Mouse (Mus musculus) heart, adult 2 months (tissue): ENCODE measurements around the gene Ntn1. TPM values are rescaled to one million over a fixed set of nuclear protein-coding genes. Genes with fewer than 3 reads are reported as not detected.

Source experiments
- DNase-seq, 2 experiments: peaks; one replicate each; pipeline ENCODE4 v3.0.0; 2021
- H3K27ac ChIP-seq: fragments of 200-600 bp; 2 replicates; pipeline ENCODE4 v1.8.1; 2022
- H3K27me3 ChIP-seq: fragments of 200-500 bp; 2 replicates; pipeline ENCODE4 v1.6.1; 2012; ENCODE audit warnings: mild to moderate bottlenecking, low read length, inconsistent platforms, mixed read lengths; ENCODE audit not compliant: control insufficient read depth, insufficient read depth
- H3K36me3 ChIP-seq: fragments of 200-500 bp; 2 replicates; pipeline ENCODE4 v1.6.1; 2012; ENCODE audit warnings: low read length, inconsistent platforms; ENCODE audit not compliant: control insufficient read depth, insufficient read depth
- H3K4me1 ChIP-seq: fragments of 200-500 bp; 2 replicates; pipeline ENCODE4 v1.6.1; 2011; ENCODE audit warnings: low read length; ENCODE audit not compliant: control insufficient read depth, insufficient read depth
- H3K4me3 ChIP-seq: fragments of 200-600 bp; 2 replicates; pipeline ENCODE4 v1.8.1; 2022
- H3K79me2 ChIP-seq: fragments of 200-500 bp; replicated peaks from 2 replicates; pipeline ENCODE4 v1.6.1; 2012; ENCODE audit warnings: mild to moderate bottlenecking, inconsistent platforms, low read length, moderate library complexity, mixed read lengths; ENCODE audit not compliant: control insufficient read depth, insufficient read depth
- H3K9ac ChIP-seq: fragments of 200-500 bp; 2 replicates; pipeline ENCODE4 v1.6.1; 2012; ENCODE audit warnings: low read depth, mild to moderate bottlenecking, control low read depth, inconsistent platforms, low read length, mixed read lengths
- CTCF ChIP-seq: fragments of 200-600 bp; IDR thresholded peaks from 2 replicates; pipeline ENCODE4 v1.8.1; 2022; ENCODE audit warnings: antibody characterized with exemption, mild to moderate bottlenecking, moderate library complexity
- EP300 ChIP-seq: fragments of 200-500 bp; IDR thresholded peaks from 2 replicates; pipeline ENCODE4 v1.6.1; 2011; ENCODE audit warnings: low read depth, low read length, control low read depth; ENCODE audit not compliant: insufficient read depth
- POLR2A ChIP-seq: fragments of 200-500 bp; IDR thresholded peaks from 2 replicates; pipeline ENCODE4 v1.6.1; 2011; ENCODE audit warnings: mild to moderate bottlenecking, low read depth, low read length, control low read depth; ENCODE audit not compliant: insufficient read depth
- WGBS: fragments of 180-500 bp; shearing (Covaris S2); methylation state at CpG from one replicate; pipeline ENCODE4 v1.1.7; 2018; 5-methylcytosine and 5-hydroxymethylcytosine counted together
- intact Hi-C: fragments of 180-260 bp; cut with DNase I; formaldehyde crosslinking; loops from one replicate; pipeline ENCODE4 v1.15.1; 2025
- long read RNA-seq: library from polyadenylated mRNA; stranded (forward); transcript quantifications from one replicate; pipeline ENCODE4 v2.0.0, GENCODE M21; 2021
- polyA plus RNA-seq: library from polyadenylated mRNA; depleted of rRNA; stranded (reverse); fragments of >200 nt; gene quantifications from 2 replicates; pipeline ENCODE4 v1.2.3, GENCODE M21; 2012; rRNA removed
- total RNA-seq, 2 experiments: library from RNA; stranded (reverse); gene quantifications; 2 replicates each; pipeline ENCODE4 v1.2.3; 2021

Gene Ntn1
- total RNA-seq = 10 to 100 TPM; 55.1 to 70.5 TPM
- 32.4 and 35.4 TPM in 2 replicates for polyA plus RNA-seq
- long read RNA-seq, full-length matches to known transcripts = 3 of 18 reads
- long read RNA-seq, partial matches to known transcripts = 1 of 18 reads
- long read RNA-seq, other reads (novel, unspliced or antisense) = 14 of 18 reads

GRCm38 (mm10) chr11:68400727-68401219 is at the start of gene Ntn1:
Ntn1 (minus strand) TSS chr11:68400823.
- TF ChIP-seq EP300 (no peak), CTCF (no peak), POLR2A (no peak)
- DNase-seq = no peak
- H3K79me2 ChIP-seq = no peaks in the 10 kb centered on the region
- H3K27ac ChIP-seq = peak within 1 kb of the TSS; percentile 4
- no peaks in the 10 kb centered on the region for H3K36me3 ChIP-seq
- no peaks in the 10 kb centered on the region for H3K27me3 ChIP-seq
- peak within 1 kb of the TSS; percentile 66 for H3K4me3 ChIP-seq
- WGBS = 49% methylated on average over 11 of the region's 11 CpGs
- intact Hi-C loops = no loop called here
- peak within 1 kb of the TSS; percentile 56 for H3K9ac ChIP-seq
- no peaks in the 10 kb centered on the region; the same call in 1 of the 2 replicates for H3K4me1 ChIP-seq

- no peaks in the 10 kb centered on the region for H3K4me1 ChIP-seq
- H3K36me3 ChIP-seq = no peaks in the 10 kb centered on the region
- no peak for DNase-seq
- H3K4me3 ChIP-seq = no peak overlapping the region
- TF ChIP-seq EP300 (no peak), CTCF (no peak), POLR2A (no peak)
- no peak overlapping the region for H3K27ac ChIP-seq
- 77% methylated on average over 7 of the region's 7 CpGs for WGBS
- no peak overlapping the region for H3K9ac ChIP-seq
- no peaks in the 10 kb centered on the region for H3K79me2 ChIP-seq
- no peaks in the 10 kb centered on the region for H3K27me3 ChIP-seq
- intact Hi-C loops = no loop called here
Observed at GRCm38 (mm10) chr11:68448356-68448755, 47.7 kb upstream of the Ntn1 start.

GRCm38 (mm10) chr11:68447242-68447641 is 46.6 kb upstream of the Ntn1 start:
- Histone ChIP-seq H3K36me3 (no peaks in the 10 kb centered on the region), H3K4me3 (no peak overlapping the region), H3K27me3 (no peaks in the 10 kb centered on the region), H3K27ac (no peak overlapping the region), H3K9ac (no peak overlapping the region), H3K79me2 (no peaks in the 10 kb centered on the region), H3K4me1 (no peaks in the 10 kb centered on the region)
- TF ChIP-seq POLR2A (no peak), EP300 (no peak), CTCF (no peak)
- intact Hi-C loops = no loop called here
- 82% methylated on average over 2 of the region's 2 CpGs for WGBS
- no peak for DNase-seq

GRCm38 (mm10) chr11:68446547-68446946 is 45.9 kb upstream of the Ntn1 start:
- Histone ChIP-seq H3K9ac (no peak overlapping the region), H3K4me3 (no peak overlapping the region), H3K4me1 (no peaks in the 10 kb centered on the region), H3K79me2 (no peaks in the 10 kb centered on the region), H3K36me3 (no peaks in the 10 kb centered on the region), H3K27me3 (no peaks in the 10 kb centered on the region), H3K27ac (no peak overlapping the region)
- TF ChIP-seq POLR2A (no peak), CTCF (no peak)
- WGBS = 87% methylated on average over 4 of the region's 4 CpGs
- DNase-seq = no peak
- intact Hi-C loops = no loop called here

- H3K27ac ChIP-seq = no peak overlapping the region
- no peak overlapping the region for H3K4me3 ChIP-seq
- no peaks in the 10 kb centered on the region for H3K27me3 ChIP-seq
- H3K9ac ChIP-seq = no peak overlapping the region
- whole genome bisulfite sequencing = 83% methylated on average over 4 of the region's 4 CpGs
- no peaks in the 10 kb centered on the region for H3K4me1 ChIP-seq
- no peak for DNase-seq
- intact Hi-C loops = no loop called here
- no peaks in the 10 kb centered on the region for H3K79me2 ChIP-seq
- TF ChIP-seq POLR2A (no peak), CTCF (no peak), EP300 (no peak)
- H3K36me3 ChIP-seq = no peaks in the 10 kb centered on the region
Observed at GRCm38 (mm10) chr11:68445901-68446300, 45.3 kb upstream of the Ntn1 start.

- intact Hi-C loops = no loop called here
- Histone ChIP-seq H3K27me3 (no peaks in the 10 kb centered on the region), H3K4me1 (no peaks in the 10 kb centered on the region), H3K36me3 (no peaks in the 10 kb centered on the region), H3K4me3 (no peak overlapping the region), H3K9ac (no peak overlapping the region), H3K79me2 (no peaks in the 10 kb centered on the region), H3K27ac (no peak overlapping the region)
- DNase-seq = no peak
- WGBS = 76% methylated on average over 12 of the region's 12 CpGs
- TF ChIP-seq POLR2A (no peak), CTCF (no peak), EP300 (no peak)
Observed at GRCm38 (mm10) chr11:68442983-68443638, 42.5 kb upstream of the Ntn1 start.
